Mouse (Mus musculus) macrophage (primary cell): Measurements from ENCODE around the gene Akt1. TPM values are rescaled to one million over a fixed set of nuclear protein-coding genes. Genes with fewer than 3 reads are reported as not detected.
A peak's percentile ranks its signal among the peaks of the same experiment; 100 is the strongest.

Experiments used
- H3K27ac ChIP-seq: fragments of 350-480 bp; formaldehyde crosslinking; 2 replicates; pipeline ENCODE4 v1.9.0; 2021
- H3K36me3 ChIP-seq: fragments of 350-480 bp; formaldehyde crosslinking; 2 replicates; pipeline ENCODE4 v1.9.0; 2021; ENCODE audit errors: inconsistent target
- H3K4me3 ChIP-seq: fragments of 350-480 bp; formaldehyde crosslinking; 2 replicates; pipeline ENCODE4 v1.9.0; 2021; ENCODE audit errors: inconsistent target
- H3K79me2 ChIP-seq: fragments of 350-480 bp; formaldehyde crosslinking; 2 replicates; pipeline ENCODE4 v1.9.0; 2021; ENCODE audit errors: inconsistent target
- WGBS: methylation state at CpG from one replicate; pipeline ENCODE4 v1.1.7; 2026; ENCODE audit warnings: inconsistent platforms; ENCODE audit not compliant: missing documents; 5-methylcytosine and 5-hydroxymethylcytosine counted together
- polyA plus RNA-seq: library from polyadenylated mRNA; stranded (reverse); fragments of 250-400 nt; gene quantifications from 3 replicates; pipeline ENCODE4 v1.2.4, GENCODE M21; 2018; ENCODE audit warnings: inconsistent platforms
- total RNA-seq, 78 experiments: library from RNA; depleted of rRNA; stranded (reverse); fragments of 250-400 nt; gene quantifications; 1 replicate in 9 of 78; 2 replicates in 24 of 78; 3 replicates in 43 of 78; 4 replicates in 2 of 78; pipeline ENCODE4 v1.2.4; 2018; ENCODE audit warnings: inconsistent platforms in 56 of 78

Gene Akt1
- total RNA-seq (2018; cell fraction: chromatin; rRNA removed): 100 to 1,000 TPM in 20 of 26 experiments, 10 to 100 TPM in 6; 46.0 to 331 (median 122) TPM
- 100 to 1,000 TPM in 25 of 26 experiments, 10 to 100 TPM in 1; 98.0 to 240 (median 160) TPM for total RNA-seq (2018; cell fraction: cytosol; rRNA removed)
- total RNA-seq (2018; cell fraction: nucleus; rRNA removed): 100 to 1,000 TPM in 16 of 26 experiments, 10 to 100 TPM in 10; 69.7 to 196 (median 103) TPM
- polyA plus RNA-seq: 174 to 203 TPM (median 184 TPM) in 3 replicates

DNA sequence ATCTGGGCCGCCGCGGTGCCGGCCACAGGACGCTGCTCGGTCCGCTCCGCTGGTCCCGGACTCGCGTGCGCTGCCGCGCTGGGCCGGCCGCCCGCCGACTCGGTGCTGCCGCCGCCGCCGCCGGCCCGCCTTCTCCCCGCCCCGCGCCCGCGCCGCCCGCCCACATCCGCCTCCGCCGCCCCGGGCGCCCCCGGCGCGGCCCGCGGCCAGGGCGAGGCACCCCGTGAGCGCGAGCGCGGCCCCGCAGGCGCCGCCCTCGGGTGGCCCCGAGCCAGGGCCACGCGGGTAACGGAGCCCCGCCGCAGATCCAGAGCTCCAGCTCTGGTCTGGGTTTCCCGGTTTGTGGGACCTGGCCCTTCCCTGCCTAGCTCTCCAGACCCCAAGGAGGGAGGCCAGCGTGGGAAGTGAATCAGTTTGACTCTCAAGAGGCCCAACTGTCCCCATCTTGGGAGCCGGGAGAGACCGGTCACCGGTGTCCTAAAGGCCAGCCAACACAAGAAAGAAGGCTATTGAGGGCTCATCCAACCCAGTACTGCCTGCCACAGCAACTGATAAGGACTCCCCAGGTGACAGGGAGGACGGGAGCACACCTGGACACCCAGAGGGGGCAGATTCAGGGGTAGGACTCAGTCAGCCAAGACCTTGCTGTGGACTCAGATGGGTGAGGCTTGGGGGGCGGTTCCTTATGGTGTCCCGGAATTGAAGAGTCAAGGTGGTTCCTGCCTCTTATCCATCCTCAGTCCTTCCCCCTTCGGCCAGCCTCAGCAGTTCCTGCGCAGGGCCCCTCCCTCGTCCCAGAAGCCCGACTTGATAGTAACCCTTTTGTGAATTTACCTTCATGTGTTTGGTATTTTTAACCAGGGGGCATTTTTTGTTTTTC, at the start of gene Akt1:
Gene Akt1 (minus strand): TSS at position 753 of the 880 bp plus-strand sequence.
- H3K36me3 ChIP-seq: no peaks in the 10 kb centered on the region; the same call in 1 of the 2 replicates
- peak within 1 kb of the TSS; percentile 48 for H3K4me3 ChIP-seq
- H3K27ac ChIP-seq: peak within 1 kb of the TSS; percentile 87
- H3K79me2 ChIP-seq: peaks cover 42% of the 10 kb centered on the region
- under 1% methylated on average over 53 of the region's 70 CpGs for WGBS

DNA sequence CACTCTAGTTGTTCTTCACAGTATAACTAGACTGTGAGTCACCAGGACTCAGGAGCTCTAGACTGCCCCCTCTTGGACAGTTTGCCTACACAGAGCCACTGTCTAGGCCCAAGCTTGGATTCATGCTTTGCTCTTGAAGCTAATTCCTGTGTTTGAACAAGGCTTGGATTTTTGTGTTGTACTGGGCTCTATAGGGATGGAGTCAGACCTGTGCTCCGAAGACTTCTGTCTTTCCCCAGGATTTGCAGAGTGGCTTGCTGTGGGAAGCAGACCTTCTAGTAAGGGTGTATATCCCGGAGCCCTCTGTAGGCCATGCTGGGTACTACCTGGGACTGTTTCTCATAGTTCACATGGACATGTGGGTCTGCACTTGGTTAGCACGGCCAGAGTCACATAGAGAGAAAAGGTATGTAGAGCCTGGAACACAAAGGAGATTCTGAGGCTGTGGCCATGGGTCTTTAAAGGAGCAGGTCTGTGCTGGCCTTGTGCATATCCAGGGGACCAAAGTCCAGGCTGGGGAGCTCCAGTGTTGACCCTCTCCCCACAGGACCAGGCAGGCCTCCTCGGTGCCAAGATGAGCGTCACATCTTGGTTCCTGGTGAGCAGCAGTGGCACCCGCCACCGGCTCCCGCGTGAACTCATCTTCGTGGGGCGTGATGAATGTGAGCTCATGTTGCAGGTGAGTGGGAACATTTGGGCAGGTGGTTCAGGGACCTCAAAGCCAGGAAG, 49.6 kb upstream of the Akt1 start:
- 82% methylated on average over 9 of the region's 11 CpGs for WGBS
- no peaks in the 10 kb centered on the region for H3K36me3 ChIP-seq
- no peak overlapping the region for H3K4me3 ChIP-seq
- H3K27ac ChIP-seq: no peak overlapping the region
- H3K79me2 ChIP-seq: no peaks in the 10 kb centered on the region

DNA sequence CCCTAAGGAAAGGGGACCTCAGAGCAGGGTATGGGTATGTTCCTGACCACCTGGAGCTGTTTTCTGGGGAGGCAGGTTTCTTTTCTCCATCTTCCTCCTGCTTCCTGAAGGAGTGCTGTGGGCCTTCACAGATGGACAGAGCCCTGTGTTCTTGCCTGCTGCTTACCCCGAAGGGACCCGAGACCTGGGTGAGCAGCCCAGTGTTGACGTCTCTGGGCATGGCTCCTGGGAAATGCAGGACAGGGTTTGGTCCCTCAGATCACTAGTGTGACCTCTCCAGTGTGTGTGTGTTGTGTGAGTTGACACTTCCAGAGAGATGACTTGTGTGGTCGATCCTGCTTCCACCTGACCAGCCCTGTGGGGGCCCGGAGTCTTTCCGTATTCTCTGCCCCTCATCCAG, 48.8 kb upstream of the Akt1 start:
- Histone ChIP-seq H3K36me3 (no peaks in the 10 kb centered on the region), H3K27ac (no peak overlapping the region), H3K4me3 (no peak overlapping the region), H3K79me2 (no peaks in the 10 kb centered on the region)
- 92% methylated on average over 6 of the region's 6 CpGs for WGBS

DNA sequence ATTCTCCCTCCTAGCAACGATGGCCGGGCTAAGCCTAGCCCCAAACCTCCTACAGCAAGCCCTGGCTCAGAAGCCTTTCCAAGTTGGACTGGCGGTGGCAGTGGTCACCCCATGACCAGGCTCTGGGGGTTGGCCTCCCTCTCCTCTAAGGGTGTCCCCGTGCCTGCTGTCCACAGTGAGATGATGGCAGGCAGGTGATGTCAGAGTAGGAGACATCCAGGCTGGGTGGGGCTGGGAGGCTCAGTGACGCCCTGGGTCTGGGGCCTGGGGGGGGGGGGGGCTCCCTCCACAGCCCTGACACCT, 48.3 kb upstream of the Akt1 start:
- H3K36me3 ChIP-seq: no peaks in the 10 kb centered on the region
- H3K27ac ChIP-seq: no peak overlapping the region
- no peaks in the 10 kb centered on the region for H3K79me2 ChIP-seq
- WGBS: 25% methylated on average over 4 of the region's 5 CpGs
- peak overlapping the region; percentile 20; the same call in 1 of the 2 replicates for H3K4me3 ChIP-seq

DNA sequence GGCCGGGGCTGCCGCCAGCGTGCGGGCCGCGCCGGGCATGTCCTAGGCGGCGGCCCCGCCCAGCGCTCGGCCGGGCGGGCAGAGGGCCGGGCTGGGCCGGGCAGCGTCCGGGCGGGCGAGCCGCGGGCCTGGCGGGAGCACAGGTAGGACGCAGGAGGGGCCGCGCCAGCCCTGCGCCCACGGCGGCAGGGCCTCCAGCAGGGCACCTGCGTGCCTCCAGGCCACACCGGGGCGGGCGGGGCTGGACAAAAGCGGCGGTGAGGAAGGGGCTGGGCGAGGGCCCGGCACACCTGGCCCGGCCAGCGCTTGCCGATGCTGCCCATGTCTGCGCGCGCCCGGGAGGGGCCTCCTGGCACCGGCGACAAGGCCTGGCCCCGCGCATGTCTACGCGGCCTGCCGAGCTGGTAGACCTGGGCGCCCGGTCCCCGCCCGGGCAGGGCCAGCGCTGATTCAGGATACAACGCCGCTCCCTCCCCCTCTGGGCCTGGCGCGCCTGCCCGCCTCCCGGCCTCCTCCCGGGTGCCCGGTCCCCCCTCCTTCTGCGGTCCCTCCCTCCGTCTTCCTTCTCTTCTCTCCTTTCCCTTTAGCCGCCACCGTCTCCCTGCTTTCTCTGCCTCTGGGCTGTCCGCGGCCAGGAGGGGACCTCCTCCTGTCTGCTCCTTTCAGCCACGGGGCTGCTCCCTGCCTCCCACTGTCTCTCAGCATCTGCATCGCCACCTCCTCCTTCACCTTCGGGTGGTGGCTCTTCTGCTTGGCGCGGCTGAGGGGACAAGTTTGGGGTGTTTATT, 47.8 kb upstream of the Akt1 start:
- Histone ChIP-seq H3K36me3 (no peaks in the 10 kb centered on the region), H3K4me3 (peak overlapping the region; percentile 20; the same call in 1 of the 2 replicates), H3K79me2 (no peaks in the 10 kb centered on the region), H3K27ac (no peak overlapping the region)
- WGBS: 2% methylated on average over 74 of the region's 75 CpGs

DNA sequence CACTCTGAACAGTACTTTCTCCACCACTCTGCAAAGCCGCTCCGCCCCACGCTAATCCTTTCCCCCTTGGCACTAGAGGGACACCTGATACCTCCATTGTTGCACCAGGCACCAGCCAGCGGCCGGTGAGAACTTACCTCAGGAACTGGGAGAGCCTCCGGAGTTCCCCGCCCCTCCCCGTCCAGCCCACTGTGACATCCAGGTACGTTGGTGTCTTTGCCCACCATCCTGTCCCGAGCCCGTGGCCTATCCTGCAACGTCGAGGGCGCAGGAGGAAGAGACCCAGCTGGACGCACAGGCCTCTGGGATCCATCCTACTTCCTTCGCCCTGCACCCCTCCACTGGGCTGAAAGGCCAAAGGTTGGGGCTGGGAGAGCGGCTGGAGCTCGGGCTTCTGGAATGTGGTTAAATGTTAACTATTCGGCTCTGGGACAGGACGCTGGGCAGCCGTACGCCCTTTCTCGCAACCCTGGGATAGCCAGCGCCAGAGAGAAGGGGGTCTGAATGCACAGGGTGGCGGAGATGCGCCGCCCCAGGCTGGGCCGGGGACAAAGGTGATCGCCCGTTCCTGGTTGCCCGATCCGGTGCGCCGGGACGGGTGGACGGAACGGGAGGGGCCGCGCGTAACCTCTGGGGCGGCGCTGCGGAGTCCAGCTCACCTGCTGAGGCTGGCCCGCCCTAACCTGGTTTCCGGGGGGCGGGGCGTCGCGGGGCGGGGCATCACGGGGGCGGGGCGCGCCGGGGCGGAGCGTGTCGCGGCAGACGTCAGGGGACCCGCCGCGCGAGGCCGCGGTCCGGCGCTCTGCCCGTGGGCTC, 46.9 kb upstream of the Akt1 start:
- Histone ChIP-seq H3K79me2 (no peaks in the 10 kb centered on the region), H3K27ac (no peak overlapping the region), H3K36me3 (no peaks in the 10 kb centered on the region), H3K4me3 (no peak overlapping the region)
- 23% methylated on average over 64 of the region's 69 CpGs for WGBS

DNA sequence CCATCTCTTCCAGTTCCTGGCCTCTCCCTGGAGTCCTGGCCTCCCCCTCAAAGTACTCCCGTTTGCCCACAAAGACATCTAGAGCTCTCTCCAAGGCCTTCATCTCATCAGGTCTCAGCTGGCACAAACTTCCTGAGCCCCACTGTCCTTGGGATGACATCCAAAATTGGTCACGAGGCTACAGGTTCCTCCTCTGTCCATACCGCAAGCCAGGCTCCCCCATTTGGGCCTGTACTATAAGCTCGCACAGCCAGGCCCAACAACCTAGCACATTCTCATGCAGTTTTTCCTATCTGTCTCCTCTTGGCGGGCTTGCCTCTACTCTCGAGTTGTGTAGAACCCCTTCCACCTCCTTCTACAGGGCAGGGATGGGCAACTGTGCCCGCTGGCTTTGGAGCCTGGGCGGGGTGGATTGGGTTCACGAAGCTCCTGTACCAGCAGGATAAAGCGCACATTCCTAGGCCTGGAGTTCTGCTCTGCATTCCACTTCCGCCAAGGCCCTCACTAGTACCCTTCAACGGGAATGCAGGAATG, 46.3 kb upstream of the Akt1 start:
- Histone ChIP-seq H3K36me3 (no peaks in the 10 kb centered on the region), H3K4me3 (no peak overlapping the region), H3K79me2 (no peaks in the 10 kb centered on the region), H3K27ac (no peak overlapping the region)
- 87% methylated on average over 12 of the region's 12 CpGs for WGBS

DNA sequence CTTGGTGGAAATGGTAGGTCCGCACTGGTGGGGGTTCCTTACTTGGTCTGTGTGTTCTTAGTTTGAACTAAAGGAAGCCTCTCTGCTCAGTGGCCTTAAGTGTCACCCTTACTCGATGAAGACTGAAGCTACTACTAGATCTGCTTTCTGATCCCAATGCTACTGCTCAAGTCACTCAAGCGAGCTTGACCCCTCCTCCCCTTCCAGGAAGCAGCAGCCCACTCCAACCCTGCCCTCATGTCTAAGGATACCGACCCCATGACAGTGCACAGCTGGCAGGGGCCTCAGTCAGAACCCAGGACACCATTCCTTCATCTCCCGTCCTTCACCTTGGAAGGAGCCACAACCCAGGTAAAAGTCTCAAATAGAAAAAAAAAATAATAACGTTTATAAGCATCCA, 45.5 kb upstream of the Akt1 start, which contains the start of gene Cep170b:
Gene Cep170b (plus strand): TSS at position 240 of the 400 bp plus-strand sequence.
- no peak within 1 kb of the TSS for H3K4me3 ChIP-seq
- 86% methylated on average over 6 of the region's 6 CpGs for WGBS
- H3K27ac ChIP-seq: no peak within 1 kb of the TSS
- H3K36me3 ChIP-seq: no peaks in the 10 kb centered on the region
- H3K79me2 ChIP-seq: no peaks in the 10 kb centered on the region

DNA sequence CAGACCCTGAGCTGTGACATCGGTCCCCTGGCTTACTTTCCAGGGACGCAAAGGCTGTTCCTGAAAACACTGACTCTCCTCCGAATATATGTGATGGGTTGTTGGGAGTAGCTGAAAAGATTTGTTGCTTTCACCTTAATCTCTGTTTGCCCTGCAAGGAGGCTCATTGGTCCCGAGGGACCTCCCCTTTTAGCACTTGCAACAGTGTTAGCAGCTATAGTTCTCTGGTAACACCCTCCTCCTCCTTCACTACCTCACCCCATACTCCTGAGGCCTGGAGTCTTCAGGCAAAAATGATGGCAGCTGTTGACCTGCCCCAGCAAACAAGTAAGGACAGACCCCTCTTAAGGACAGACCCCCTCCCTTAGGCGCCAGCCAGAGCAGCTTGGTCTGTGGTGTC, 44.3 kb upstream of the Akt1 start:
- Histone ChIP-seq H3K27ac (no peak overlapping the region), H3K4me3 (no peak overlapping the region), H3K79me2 (no peaks in the 10 kb centered on the region), H3K36me3 (no peaks in the 10 kb centered on the region)
- WGBS: 91% methylated on average over 5 of the region's 5 CpGs

DNA sequence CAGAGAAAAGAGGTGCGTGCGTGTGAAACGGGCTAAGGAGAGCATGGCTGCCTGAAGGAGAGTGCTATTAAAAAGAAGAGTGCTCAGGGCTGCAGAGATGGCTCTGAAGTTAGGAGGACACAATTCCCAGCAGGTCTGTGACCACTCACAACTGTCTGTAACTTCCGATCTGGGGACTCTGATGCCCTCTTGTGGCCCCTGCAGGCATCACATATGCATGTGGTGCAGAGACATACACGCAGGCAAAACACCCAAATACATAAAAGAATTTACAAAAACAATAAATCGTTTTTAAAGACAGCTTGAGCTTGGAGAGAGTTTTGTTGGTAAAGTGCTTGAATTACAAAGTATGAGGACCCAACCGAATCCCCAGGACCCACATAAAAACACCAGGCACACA, 42.5 kb upstream of the Akt1 start:
- no peaks in the 10 kb centered on the region for H3K36me3 ChIP-seq
- no peaks in the 10 kb centered on the region for H3K79me2 ChIP-seq
- H3K4me3 ChIP-seq: no peak overlapping the region
- 39% methylated on average over 7 of the region's 7 CpGs for WGBS
- no peak overlapping the region for H3K27ac ChIP-seq

DNA sequence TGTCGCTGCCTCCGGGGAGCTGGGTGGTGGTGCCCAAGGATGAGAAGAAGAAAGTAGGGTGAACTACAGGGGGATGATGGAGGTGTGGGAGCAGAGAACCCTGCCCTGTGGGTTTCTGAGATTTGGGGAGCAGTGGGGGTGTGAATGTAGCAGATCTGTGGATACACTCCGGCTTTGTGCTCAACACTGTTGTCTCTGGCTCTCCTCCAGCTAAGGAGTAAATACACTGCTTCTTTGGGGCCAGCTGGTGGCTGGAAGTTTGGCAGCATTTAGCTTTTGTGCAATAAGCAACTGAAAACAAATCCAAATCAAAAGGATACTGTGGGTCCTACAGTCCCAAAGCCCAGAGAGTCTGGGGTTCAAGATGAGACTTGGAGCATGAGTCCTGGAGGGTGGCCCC, 39.3 kb upstream of the Akt1 start:
- H3K79me2 ChIP-seq: no peaks in the 10 kb centered on the region
- WGBS: 49% methylated on average over 2 of the region's 3 CpGs
- no peak overlapping the region for H3K4me3 ChIP-seq
- H3K36me3 ChIP-seq: no peaks in the 10 kb centered on the region
- H3K27ac ChIP-seq: no peak overlapping the region

DNA sequence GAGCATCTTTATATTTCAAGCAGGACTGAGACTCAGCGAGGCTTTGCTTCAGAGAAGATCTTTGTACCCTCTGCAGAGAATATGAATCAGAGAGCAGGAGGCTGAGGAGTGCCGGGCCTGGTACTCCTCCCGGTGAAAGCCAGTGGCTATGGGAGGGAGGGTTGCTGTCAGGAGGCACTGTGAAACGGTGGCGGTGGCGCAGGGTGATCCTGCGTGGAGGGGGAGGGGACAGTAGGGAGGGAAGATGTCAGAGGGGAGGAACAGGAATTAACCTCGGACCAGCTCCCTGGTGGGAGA, 32.8 kb upstream of the Akt1 start:
- WGBS: 47% methylated on average over 8 of the region's 8 CpGs
- H3K36me3 ChIP-seq: no peaks in the 10 kb centered on the region

DNA sequence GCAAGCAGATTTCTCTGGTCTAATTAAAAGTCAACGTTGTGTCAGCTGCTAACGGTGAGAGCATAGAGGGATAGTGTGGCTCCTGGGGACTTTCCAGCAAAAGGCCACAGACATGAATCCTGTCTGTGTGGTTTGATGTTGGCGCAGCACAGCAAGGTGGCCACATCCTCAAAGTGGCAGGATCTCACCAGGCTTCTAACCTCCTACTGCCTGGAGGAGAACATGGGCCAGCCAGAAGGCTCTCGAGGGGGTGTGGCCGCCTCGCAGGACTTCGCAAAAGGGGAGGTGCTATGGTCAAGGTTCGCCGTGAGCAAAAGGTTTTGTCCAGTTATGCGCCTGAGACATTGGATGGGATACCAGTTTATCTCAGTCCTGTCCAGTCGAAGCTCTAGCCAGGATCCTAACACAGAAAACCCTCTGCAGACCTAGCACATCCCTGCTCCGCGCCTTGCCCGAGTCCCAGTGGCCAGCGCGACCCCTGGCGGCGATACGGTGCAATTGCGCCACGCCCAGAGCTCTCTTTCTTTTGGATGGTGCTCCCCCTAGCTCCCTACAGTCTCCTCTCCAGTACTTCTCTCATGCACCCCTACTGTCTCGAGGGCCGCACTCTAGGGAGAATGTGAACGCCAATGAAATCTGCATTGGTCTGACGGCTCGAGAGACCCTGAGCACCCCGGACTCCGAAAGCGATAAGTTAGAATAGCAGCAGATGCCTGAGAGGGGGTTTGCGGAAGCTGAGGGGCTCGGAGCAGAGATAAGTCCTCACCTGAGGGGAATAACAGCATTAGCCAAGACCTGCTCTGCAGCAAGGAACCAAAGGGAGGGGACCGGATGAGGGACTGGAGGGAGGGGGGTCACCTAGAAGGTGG, 32.3 kb upstream of the Akt1 start:
- Histone ChIP-seq H3K36me3 (no peaks in the 10 kb centered on the region), H3K4me3 (no peak overlapping the region; the same call in 1 of the 2 replicates), H3K79me2 (no peaks in the 10 kb centered on the region), H3K27ac (no peak overlapping the region)
- WGBS: 10% methylated on average over 32 of the region's 32 CpGs

More for the DNA sequence above, 32.8 kb upstream of the Akt1 start:
- no peaks in the 10 kb centered on the region for H3K79me2 ChIP-seq
- H3K27ac ChIP-seq: no peak overlapping the region
- no peak overlapping the region for H3K4me3 ChIP-seq
